Mouse (Mus musculus): Measurements from ENCODE around the gene Rpgrip1.
"Not testable (repeated sequence)": the region's sequence is repeated elsewhere in the genome, so short reads cannot be mapped to it uniquely, and the experiment has no call there.

The Rpgrip1 gene

GRCm38 (mm10) chr14:52110346-52110745, at the start of gene Rpgrip1:
Gene Rpgrip1 (plus strand): TSS chr14:52110704.
- no peak for DNase-seq (ENCODE audit: low read depth in 2 of 2, low spot score in 2 of 2)

- no peak for DNase-seq (ENCODE audit: low read depth in 2 of 2, low spot score in 2 of 2)
These were observed 49.7 kb upstream of the Rpgrip1 start for GRCm38 (mm10) chr14:52060800-52061199.

- no peak for DNase-seq (ENCODE audit: low read depth in 2 of 2, low spot score in 2 of 2)
These were observed 48.7 kb upstream of the Rpgrip1 start for GRCm38 (mm10) chr14:52061798-52062197.

DNA sequence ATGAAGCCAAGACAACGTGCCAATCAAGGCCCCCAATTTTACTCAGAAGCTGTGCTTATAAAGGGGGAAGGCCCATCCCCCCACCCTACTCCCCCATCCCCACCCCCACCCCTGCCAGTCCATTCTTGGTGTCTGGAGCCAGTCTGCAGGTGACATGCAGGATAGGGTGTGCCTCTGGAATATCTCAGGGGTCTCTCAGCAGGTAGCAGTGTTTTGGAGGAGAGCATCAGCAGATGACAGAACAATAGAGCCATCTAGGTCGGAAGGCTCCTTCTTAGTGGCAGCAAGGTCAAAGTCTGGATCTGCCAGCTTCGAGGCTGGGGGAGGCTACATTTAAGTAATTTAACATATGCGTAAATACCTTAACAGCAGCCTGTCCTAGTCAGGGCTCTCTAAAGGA, 44.4 kb upstream of the Rpgrip1 start:
- DNase-seq (ENCODE audit: low read depth in 2 of 2, low spot score in 2 of 2) = no peak

- DNase-seq (ENCODE audit: low read depth in 2 of 2, low spot score in 2 of 2) = no peak
These were observed 38.8 kb upstream of the Rpgrip1 start for GRCm38 (mm10) chr14:52071599-52072137.

DNA sequence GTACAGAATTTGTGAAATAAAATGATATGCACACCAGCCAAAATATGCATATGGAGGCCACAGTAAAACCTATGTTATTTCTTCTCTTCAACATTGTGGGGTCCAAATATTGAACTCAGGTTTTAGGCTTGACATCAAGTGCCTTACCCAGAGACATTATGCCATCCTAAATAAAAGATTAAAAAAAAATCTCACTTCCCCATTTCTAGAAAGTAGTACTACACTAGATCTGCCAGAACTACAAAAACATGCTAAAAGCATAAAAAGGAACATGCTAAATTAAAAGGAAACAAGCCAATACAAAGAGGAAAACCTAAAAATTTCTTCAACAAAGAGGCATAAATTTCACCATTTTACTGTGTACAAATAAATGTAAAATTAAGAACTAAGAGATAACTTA, 27.4 kb upstream of the Rpgrip1 start:
- no peak for DNase-seq (ENCODE audit: low read depth in 2 of 2, low spot score in 2 of 2)

GRCm38 (mm10) chr14:52094533-52094932, 16.0 kb upstream of the Rpgrip1 start:
- no peak for DNase-seq (ENCODE audit: low read depth in 2 of 2, low spot score in 2 of 2)

DNA sequence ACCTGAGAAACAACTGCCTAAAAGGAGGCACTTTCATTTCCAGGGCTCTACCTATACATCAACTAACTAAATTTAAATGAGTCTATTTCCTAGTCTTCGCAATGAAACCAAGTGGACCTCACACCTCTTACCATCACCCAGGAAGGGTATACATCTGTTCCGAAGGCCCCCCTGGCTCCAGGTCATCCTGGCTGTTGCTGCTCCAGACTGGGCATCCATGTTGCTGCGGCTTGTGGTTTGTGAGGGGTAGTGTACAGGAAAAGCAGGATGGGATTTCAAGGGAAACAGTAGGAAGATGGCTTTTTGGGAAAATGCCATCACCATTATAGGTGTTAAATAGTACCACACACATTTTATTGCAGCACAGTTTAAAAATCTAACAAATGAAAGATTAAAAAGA, 13.3 kb upstream of the Rpgrip1 start:
- DNase-seq (ENCODE audit: low read depth in 2 of 2, low spot score in 2 of 2) = not testable (repeated sequence)

GRCm38 (mm10) chr14:52098387-52098786, 12.1 kb upstream of the Rpgrip1 start:
- DNase-seq (ENCODE audit: low read depth in 2 of 2, low spot score in 2 of 2) = not testable (repeated sequence)

DNA sequence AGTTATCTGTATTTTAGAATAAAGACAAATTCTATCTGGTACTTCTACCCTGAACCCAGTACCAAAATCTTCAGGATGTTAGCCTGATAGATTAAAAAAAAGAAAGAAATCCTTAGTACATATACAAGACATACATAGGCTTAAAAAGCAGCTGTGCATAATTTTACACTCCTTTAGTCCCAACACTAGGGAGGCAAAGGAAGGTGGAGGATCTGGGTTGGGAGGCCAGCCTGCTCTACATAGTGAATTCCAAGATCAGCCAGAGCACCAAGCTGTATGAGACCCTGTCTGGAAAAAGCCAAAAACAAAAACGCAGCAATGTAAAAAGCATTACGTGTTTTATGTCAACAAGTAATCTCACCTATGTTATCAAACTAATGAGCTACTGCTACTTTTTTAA, 10.9 kb upstream of the Rpgrip1 start:
- no peak for DNase-seq (ENCODE audit: low read depth in 2 of 2, low spot score in 2 of 2)

DNA sequence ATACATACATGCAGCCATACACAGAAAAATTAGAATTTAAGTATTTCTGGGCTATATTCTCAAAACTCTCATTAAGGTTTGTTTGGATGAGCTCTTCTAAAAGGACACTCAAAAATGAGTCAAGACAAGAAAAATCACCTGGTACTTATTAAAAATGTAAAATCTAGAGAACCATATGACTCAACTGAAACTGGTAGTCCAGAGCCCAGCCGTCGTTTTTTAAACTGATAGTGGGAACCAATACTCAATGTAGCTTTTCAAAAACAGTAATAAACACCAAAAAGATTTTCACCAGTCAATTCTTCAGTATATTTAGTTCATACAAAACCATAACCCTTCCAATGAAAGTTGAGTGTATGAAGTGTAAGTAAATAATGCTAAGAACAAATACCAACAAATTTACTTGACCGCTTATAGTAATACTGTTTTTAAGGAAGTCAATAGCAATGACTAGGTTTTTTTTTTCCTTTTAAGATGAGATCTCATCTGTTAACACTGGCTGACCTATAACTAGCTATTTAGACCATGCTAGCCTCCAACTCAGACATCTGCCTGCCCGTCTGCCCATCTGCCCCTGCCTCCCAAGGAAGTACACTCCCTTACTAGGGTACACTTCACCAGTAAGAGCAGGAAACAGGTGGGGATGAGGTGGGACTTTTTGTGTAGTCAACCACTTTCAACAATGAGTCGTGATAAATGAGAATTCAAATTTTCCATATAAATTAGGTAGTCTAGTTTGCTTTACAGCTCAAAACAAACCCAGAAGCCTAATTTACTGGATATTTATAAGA, 10.1 kb upstream of the Rpgrip1 start:
- DNase-seq (ENCODE audit: low read depth in 2 of 2, low spot score in 2 of 2) = no peak

GRCm38 (mm10) chr14:52101285-52102157, 9.0 kb upstream of the Rpgrip1 start:
- no peak for DNase-seq (ENCODE audit: low read depth in 2 of 2, low spot score in 2 of 2)

GRCm38 (mm10) chr14:52103474-52103855, 7.0 kb upstream of the Rpgrip1 start:
- no peak for DNase-seq (ENCODE audit: low read depth in 2 of 2, low spot score in 2 of 2)

- DNase-seq (ENCODE audit: low read depth in 2 of 2, low spot score in 2 of 2) = peak; percentile 99 to 100
These were observed 6.4 kb upstream of the Rpgrip1 start, which contains the start of gene Hnrnpc for GRCm38 (mm10) chr14:52103856-52104676. Gene Hnrnpc (minus strand): TSS chr14:52104028.

- no peak for DNase-seq (ENCODE audit: low read depth in 2 of 2, low spot score in 2 of 2)
These were observed 5.7 kb upstream of the Rpgrip1 start for GRCm38 (mm10) chr14:52104677-52105285.

DNA sequence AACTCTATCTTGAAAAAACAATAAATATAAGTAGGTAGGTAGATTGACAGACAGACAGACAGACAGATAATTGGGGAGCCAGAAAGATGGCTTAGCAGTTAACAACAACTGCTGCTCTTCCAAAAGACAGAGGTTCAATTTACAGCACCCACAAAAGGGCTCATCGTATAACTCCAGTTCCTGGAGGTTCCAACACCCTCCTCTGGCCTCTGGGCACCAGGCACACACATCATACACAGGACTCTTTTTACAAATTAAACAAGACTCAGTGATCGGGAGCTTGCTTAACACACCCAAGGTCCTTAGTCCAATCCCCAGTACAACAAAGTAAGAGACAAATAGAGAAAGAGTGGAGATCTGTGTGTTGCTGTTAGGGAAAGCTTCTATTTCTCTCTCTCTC, 5.2 kb upstream of the Rpgrip1 start:
- DNase-seq (ENCODE audit: low read depth in 2 of 2, low spot score in 2 of 2) = no peak

DNA sequence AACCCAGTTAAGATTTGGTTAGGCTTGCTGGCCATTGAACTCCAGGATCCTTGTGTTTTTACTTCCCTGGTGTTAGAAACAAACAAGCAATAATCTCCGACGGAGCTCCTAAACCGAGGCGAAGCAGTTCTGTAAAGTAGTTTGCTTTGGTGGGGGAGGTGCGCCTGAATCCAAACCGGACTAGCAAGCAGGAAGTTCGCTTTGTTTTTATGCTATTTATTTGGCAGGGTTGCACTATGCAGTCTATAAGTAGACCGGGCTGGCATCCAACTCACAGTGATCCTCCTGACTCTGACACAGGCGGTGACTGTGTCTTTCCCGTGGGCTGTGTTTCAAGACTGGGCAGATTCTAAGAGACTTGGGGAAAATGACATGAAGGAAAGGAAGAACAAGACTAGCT, 3.8 kb upstream of the Rpgrip1 start:
- DNase-seq (ENCODE audit: low read depth in 2 of 2, low spot score in 2 of 2) = no peak

DNA sequence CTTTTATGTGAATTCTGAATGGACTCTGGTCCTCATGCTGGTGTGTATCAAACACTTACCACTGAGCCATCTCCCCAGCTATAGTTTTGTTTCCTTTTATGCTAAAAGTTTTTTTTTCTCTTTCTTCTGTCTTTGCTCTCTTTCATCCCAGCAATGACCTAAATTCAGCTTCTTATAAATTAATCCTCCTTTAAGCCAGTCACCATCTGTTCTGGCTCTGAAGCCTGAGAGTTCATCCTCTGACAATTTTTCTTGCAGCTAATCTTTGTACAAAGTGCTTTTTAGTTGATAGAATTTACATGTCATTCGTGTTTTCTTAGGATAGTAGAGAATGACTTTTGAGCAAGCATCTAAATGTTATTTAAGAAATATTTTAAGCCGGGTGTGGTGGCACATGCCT, 2.5 kb upstream of the Rpgrip1 start:
- no peak for DNase-seq (ENCODE audit: low read depth in 2 of 2, low spot score in 2 of 2)

- DNase-seq (ENCODE audit: low read depth in 2 of 2, low spot score in 2 of 2) = no peak
These were observed 3.6 kb downstream of the Rpgrip1 start for GRCm38 (mm10) chr14:52114101-52114500.

GRCm38 (mm10) chr14:52117241-52117640, 6.7 kb downstream of the Rpgrip1 start:
- DNase-seq (ENCODE audit: low read depth in 2 of 2, low spot score in 2 of 2) = no peak

GRCm38 (mm10) chr14:52118456-52118822, 7.9 kb downstream of the Rpgrip1 start:
- no peak for DNase-seq (ENCODE audit: low read depth in 2 of 2, low spot score in 2 of 2)
